Mouse (Mus musculus) gastrocnemius, adult 2 months (tissue): ENCODE data around the gene 1810043G02Rik. TPM values are rescaled to one million over a fixed set of nuclear protein-coding genes. Genes with fewer than 3 reads are reported as not detected.

Source experiments
- DNase-seq: peaks from one replicate; pipeline ENCODE4 v3.0.0; 2022
- H3K27ac ChIP-seq: fragments of 200-600 bp; 2 replicates; pipeline ENCODE4 v1.8.1; 2022; ENCODE audit warnings: mild to moderate bottlenecking
- H3K4me3 ChIP-seq: fragments of 200-600 bp; 2 replicates; pipeline ENCODE4 v1.8.1; 2022; ENCODE audit warnings: mild to moderate bottlenecking, moderate library complexity
- CTCF ChIP-seq: fragments of 200-600 bp; IDR thresholded peaks from 2 replicates; pipeline ENCODE4 v1.8.1; 2022; ENCODE audit warnings: antibody characterized with exemption, mild to moderate bottlenecking, moderate library complexity
- intact Hi-C: fragments of 180-260 bp; cut with DNase I; formaldehyde crosslinking; loops from one replicate; pipeline ENCODE4 v1.15.1; 2025
- total RNA-seq, 2 experiments: library from RNA; stranded (reverse); gene quantifications; 2 replicates each; pipeline ENCODE4 v1.2.3; 2021

The 1810043G02Rik gene
- total RNA-seq, 2 experiments from 2014 or later = 3.8 to 4.3 TPM

DNA sequence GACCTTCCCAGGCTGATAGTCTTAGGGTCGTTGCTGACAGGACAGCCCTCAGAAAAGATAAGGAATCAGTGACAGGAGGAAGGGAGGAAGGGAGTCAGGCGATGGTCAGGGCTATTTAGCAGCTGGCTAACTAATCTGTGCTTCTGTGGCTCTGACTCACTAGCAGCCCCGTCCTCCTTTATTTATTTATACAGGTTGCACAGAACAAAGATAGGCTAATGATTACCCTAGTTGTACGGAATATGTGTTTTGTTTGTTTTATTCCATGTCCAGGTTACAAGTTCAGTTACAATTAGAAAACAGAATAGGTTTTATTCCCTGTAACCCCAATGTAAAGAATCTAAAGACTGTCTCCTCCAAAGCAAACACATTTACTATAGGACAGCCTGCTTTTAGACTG lies 2.7 kb upstream of the 1810043G02Rik start:
- intact Hi-C loops = no loop called here
- Histone ChIP-seq H3K4me3 (no peak overlapping the region), H3K27ac (no peak overlapping the region)
- TF ChIP-seq CTCF = no peak
- DNase-seq = no peak

- intact Hi-C loops = no loop called here
- no peak for TF ChIP-seq CTCF
- Histone ChIP-seq H3K4me3 (no peak overlapping the region), H3K27ac (no peak overlapping the region)
- no peak for DNase-seq
Measured at GRCm38 (mm10) chr10:77976458-77977150, 1.7 kb upstream of the 1810043G02Rik start.

GRCm38 (mm10) chr10:77984660-77985059 lies 6.3 kb downstream of the 1810043G02Rik start:
- peak; percentile 87 for TF ChIP-seq CTCF
- DNase-seq = peak; percentile 67
- Histone ChIP-seq H3K4me3 (no peak overlapping the region), H3K27ac (no peak overlapping the region)
- intact Hi-C loops = loop anchor here (2.0 to 5.0 kb wide), 2 partner anchors 24 to 43 kb away; no protein-coding TSS in a partner anchor

- intact Hi-C loops = loop anchor here (2.0 kb wide), 1 partner anchor 23 kb away; no protein-coding TSS in a partner anchor
- Histone ChIP-seq H3K27ac (no peak overlapping the region), H3K4me3 (no peak overlapping the region)
- TF ChIP-seq CTCF = no peak
- DNase-seq = no peak
Measured at GRCm38 (mm10) chr10:77985775-77986174, 7.5 kb downstream of the 1810043G02Rik start.

DNA sequence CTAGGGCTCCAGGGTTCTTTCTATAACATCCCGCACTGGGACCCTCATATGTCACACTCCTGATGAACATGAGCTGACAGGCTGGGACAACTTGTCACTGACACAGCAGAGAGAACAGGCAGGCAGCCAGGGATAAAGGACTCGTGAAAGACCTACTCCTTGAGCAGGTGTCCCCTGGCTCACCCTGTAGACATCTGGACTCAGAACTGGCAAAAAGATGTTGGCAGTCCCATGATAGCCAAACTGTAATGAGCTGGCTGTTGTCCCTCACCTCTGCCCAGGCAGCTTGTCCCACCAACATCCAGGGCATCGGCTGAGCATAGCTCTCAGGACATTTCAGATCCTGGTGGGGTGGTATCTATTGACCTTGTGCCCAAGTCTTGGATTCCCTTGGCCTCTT lies 17.3 kb downstream of the 1810043G02Rik start:
- intact Hi-C loops = no loop called here

DNA sequence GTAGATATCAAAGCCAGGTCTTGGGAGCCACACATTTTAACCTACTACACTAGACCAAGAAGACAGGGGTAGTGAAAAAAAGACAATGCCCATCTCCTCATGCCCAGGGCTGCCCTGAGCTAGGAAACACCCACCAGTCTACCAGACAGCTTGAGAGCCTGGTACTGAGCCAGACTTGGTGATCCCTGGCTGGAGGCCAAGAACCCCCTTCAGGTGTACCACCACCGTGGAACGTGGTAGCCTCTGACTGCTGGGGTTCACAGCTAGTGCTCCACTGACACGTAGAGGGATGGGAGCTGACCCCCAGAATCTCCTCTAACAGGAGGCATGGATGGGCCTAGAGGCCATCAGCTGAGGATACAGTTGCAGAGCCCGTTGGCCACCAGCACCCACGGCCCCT lies 21.9 kb downstream of the 1810043G02Rik start:
- intact Hi-C loops = no loop called here
- TF ChIP-seq CTCF = no peak
- Histone ChIP-seq H3K4me3 (no peak overlapping the region), H3K27ac (no peak overlapping the region)
- no peak for DNase-seq

More for the DNA sequence above, 17.3 kb downstream of the 1810043G02Rik start:
- H3K4me3 ChIP-seq = no peak overlapping the region
- no peak for DNase-seq
- TF ChIP-seq CTCF = no peak
- no peak overlapping the region for H3K27ac ChIP-seq

DNA sequence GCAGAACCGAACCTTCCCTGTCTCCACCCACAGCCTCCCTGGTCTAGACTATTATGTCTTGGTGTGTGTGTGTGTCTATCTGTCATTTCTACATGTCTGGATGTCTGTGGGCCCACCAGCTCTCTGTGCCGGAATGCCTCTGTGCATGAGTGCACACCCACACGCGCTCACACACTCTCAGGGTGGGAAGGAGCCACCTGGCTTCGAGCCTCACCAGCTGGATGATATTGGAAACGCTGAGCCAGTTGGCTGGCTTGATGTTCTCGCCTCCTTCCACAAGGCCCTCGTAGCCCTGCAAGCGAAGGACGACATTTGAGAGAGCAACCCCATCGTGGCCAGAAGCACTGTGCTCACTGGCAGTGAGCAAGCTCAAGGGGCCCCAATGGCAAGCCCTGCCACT lies 23.5 kb downstream of the 1810043G02Rik start:
- Histone ChIP-seq H3K27ac (no peak overlapping the region), H3K4me3 (no peak overlapping the region)
- TF ChIP-seq CTCF = no peak
- DNase-seq = peak; percentile 78
- intact Hi-C loops = no loop called here

GRCm38 (mm10) chr10:78002316-78002715 lies 24.0 kb downstream of the 1810043G02Rik start:
- no peak for DNase-seq
- no peak overlapping the region for H3K4me3 ChIP-seq
- H3K27ac ChIP-seq = no peak overlapping the region
- TF ChIP-seq CTCF = no peak
- intact Hi-C loops = no loop called here

- intact Hi-C loops = no loop called here
- Histone ChIP-seq H3K4me3 (no peak overlapping the region), H3K27ac (no peak overlapping the region)
- no peak for DNase-seq
- TF ChIP-seq CTCF = no peak
Measured at GRCm38 (mm10) chr10:78004479-78005100, 26.3 kb downstream of the 1810043G02Rik start.

GRCm38 (mm10) chr10:78005791-78006438 lies 27.6 kb downstream of the 1810043G02Rik start:
- no peak overlapping the region for H3K27ac ChIP-seq
- intact Hi-C loops = no loop called here
- TF ChIP-seq CTCF = no peak
- no peak overlapping the region for H3K4me3 ChIP-seq
- DNase-seq = no peak

GRCm38 (mm10) chr10:78007203-78007602 lies 28.9 kb downstream of the 1810043G02Rik start:
- Histone ChIP-seq H3K27ac (no peak overlapping the region), H3K4me3 (no peak overlapping the region)
- intact Hi-C loops = no loop called here
- no peak for DNase-seq
- no peak for TF ChIP-seq CTCF

GRCm38 (mm10) chr10:78008169-78008568 lies 29.8 kb downstream of the 1810043G02Rik start:
- intact Hi-C loops = loop anchor here (2.0 kb wide), 1 partner anchor 23 kb away; no protein-coding TSS in a partner anchor
- H3K27ac ChIP-seq = no peak overlapping the region

GRCm38 (mm10) chr10:78009184-78009944 lies 31.0 kb downstream of the 1810043G02Rik start:
- H3K27ac ChIP-seq = peak overlapping the region; percentile 98
- peak; percentile 97 for DNase-seq
- peak overlapping the region; percentile 93 for H3K4me3 ChIP-seq
- intact Hi-C loops = loop anchor here (2.0 kb wide), 1 partner anchor 25 kb away; no protein-coding TSS in a partner anchor
- TF ChIP-seq CTCF = peak; percentile 76

More at GRCm38 (mm10) chr10:78008169-78008568, 29.8 kb downstream of the 1810043G02Rik start:
- no peak overlapping the region for H3K4me3 ChIP-seq
- DNase-seq = no peak
- TF ChIP-seq CTCF = no peak
